Mouse (Mus musculus) heart, adult 2 months (tissue): Measurements from ENCODE around the gene Btnl9.
"Not testable (repeated sequence)": the region's sequence is repeated elsewhere in the genome, so short reads cannot be mapped to it uniquely, and the experiment has no call there.

Experiments used
- CTCF ChIP-seq: fragments of 200-600 bp; IDR thresholded peaks from 2 replicates; pipeline ENCODE4 v1.8.1; 2022; ENCODE audit warnings: antibody characterized with exemption, mild to moderate bottlenecking, moderate library complexity
- POLR2A ChIP-seq: fragments of 200-500 bp; IDR thresholded peaks from 2 replicates; pipeline ENCODE4 v1.6.1; 2011; ENCODE audit warnings: mild to moderate bottlenecking, low read depth, low read length, control low read depth; ENCODE audit not compliant: insufficient read depth

GRCm38 (mm10) chr11:49194771-49195170 is 7.8 kb upstream of the Btnl9 start:
- TF ChIP-seq CTCF, POLR2A: not testable (repeated sequence)
